Mouse (Mus musculus): Measurements from ENCODE around the gene Vipas39.
A peak's percentile ranks its signal among the peaks of the same experiment; 100 is the strongest.
"Not testable (repeated sequence)": the region's sequence is repeated elsewhere in the genome, so short reads cannot be mapped to it uniquely, and the experiment has no call there.

Gene Vipas39

DNA sequence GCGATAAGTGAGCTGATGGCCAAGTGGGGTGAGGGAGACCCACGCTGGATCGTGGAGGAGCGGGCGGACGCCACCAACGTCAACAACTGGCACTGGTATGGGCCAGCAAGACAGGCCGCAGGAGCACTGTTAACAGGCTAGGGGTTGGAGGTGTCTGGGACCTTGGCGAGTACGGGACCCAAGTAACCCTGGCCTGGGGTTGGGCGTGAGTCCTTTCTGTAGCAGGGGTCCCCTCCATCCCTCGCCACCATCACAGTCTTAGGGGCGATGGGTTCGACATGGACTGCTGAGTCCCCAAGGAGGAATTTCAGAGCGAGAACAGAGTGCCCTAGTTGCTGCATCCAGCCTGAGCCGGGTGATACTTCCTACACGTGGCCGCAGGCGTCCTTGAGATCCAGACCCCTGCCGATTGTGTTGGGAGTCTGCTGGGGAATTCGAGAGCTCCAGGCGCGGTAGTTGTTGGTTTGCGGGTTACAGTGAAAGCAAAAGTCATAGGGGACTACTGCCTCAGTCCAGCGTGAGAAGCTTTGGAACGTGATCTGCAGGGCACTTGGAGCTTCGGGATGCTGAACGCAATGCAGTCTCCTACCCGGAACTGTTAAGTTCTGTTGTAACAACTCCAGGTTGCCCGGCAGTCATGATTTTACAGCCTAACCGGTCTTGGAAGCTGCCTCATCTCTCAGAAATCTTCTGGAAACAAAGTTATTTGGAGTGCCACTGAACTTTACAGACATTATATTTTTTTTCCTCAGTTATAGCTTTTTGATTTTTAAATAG lies 959 bp upstream of the Vipas39 start:
- no peak for DNase-seq

DNA sequence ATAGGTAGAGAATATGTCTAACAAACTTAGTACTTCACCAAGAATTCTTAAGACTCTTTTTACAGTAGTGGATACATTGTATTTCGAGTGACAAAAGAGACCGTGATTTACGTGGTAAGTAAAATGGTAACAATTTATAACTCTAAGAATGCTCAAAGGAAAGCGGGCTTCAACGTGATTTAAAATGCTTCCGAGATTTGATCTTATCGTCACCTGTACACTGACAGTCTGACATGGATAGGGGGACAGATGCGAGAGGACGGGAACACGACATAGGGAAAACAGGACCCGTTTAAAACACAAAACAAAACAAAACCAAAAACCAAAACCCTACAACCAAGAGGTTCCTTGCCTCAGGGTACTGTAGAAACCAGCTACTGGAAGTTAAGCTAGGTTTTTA lies 612 bp downstream of the Vipas39 start:
- no peak for DNase-seq

GRCm38 (mm10) chr12:87260562-87260961 lies 5.5 kb downstream of the Vipas39 start:
- DNase-seq = no peak

DNA sequence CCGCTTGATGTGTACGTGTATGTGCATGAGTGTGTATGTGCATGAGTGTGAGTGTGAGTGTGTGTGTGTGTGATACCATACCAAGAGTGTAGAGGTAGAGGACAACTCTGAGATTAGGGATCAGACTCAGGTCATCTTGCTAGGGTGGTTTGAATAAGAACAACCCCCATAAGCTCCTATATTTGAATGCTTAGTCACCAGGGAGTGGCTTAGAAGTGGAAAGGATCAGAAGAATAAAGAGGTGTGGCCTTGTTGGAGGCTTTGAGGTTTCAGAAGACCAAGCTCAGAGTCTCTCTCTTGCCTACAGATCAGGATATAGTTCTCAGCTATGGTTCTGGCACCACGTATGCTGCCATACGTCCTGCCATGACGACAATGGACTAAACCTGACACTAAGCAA lies 9.4 kb downstream of the Vipas39 start:
- no peak for DNase-seq

DNA sequence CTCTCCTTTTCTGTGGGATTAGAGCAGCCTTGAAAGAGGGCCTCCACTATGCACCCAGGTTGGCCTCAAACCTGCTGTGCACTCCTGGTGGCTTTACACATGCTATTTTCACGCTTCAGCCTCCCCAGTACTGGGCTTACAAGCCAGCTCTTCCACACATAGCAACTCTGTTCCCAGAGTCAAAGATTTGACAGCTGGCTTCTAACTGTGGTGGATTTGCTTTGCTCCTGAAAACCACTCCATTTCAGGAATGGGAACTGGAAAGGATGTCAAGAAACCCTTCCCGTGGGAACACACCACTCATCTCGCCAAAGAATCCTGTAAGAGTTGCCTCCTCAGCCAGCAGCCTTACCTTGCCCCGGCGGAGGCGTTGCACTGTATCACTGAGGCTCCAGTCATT lies 12.2 kb downstream of the Vipas39 start:
- no peak for DNase-seq

- no peak for DNase-seq
Measured at GRCm38 (mm10) chr12:87250161-87250560, 15.9 kb downstream of the Vipas39 start.

- DNase-seq = no peak
Measured at GRCm38 (mm10) chr12:87238632-87239031, 27.4 kb downstream of the Vipas39 start, which contains the start of gene Noxred1. Gene Noxred1, minus strand, starts transcription at chr12:87238732.

DNA sequence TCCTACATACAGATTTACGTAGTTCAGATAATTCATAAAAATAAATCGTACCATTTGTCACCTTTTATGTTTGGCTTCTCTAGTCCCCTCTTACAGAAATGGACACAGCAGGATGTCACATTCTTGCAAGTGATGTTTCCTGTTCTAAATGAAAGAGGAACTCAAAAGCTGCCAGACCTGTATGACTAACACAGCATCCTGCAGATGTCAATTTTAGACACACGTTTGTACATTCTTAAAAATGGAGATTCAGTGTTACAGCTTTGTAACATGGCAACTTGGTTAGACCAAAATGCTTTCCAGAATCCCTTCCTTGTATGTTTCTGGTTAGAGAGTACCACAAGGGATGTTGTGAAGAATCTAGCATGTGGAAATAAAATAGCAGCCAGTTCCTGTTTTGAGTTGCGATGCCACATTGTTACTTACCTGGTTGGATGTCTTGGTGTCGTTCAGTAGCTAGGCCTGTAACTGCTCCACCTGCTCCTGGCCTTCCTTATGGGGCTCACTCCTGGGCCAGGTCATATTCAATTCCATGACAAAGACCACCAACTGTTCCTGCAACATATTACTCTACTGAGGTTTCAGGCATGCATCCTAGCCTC lies 29.1 kb downstream of the Vipas39 start:
- no peak for DNase-seq

DNA sequence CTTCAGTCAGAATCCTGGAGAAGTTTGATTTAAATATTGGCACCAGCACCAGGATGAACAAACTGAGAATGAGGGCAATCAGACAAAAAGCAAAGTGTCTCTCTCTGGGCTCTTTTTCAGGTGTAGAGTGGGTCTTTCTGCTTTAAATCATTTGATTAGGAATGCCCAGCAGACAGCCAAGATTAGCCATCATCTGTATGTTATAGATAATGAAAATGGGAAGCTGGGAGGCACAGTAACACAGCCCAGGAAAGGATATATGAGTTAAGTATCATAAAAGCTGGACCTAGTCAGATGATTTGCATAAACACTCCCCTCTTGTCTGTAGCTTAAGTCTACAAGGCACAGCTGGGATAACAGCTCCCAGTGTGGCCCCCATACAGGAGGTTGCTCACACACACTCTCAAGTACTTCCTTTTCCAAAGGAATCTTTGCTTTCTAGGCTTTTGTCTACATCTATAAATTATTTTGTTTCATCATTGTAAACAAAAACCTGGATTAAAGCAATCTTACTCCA lies 35.6 kb downstream of the Vipas39 start:
- no peak for DNase-seq

- DNase-seq = no peak
Measured at GRCm38 (mm10) chr12:87229633-87230032, 36.4 kb downstream of the Vipas39 start.

GRCm38 (mm10) chr12:87226801-87227200 lies 39.3 kb downstream of the Vipas39 start:
- no peak for DNase-seq

DNA sequence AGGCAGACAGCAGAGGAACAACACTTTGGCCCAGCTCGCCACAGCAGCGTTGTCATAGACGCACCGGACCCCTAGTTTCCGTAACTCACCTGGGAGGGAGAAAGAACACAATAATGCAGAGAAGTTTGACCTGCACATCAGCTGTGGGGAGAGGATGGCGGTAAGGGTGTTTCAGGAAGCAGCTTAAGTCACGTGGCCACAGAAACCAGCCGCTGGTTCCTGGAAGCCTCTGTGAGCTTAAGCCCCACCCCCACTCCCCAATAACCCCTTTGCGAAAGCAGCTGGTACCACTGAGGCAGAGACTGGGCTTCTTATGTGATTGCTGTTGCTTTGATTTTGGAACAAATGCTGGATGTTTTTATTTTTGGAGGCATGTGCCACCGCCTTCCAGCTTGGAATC lies 41.1 kb downstream of the Vipas39 start:
- no peak for DNase-seq

- DNase-seq = peak; percentile 58 to 73
Measured at GRCm38 (mm10) chr12:87219362-87219761, 46.7 kb downstream of the Vipas39 start.

GRCm38 (mm10) chr12:87217596-87217995 lies 48.5 kb downstream of the Vipas39 start:
- no peak for DNase-seq

GRCm38 (mm10) chr12:87216053-87216452 lies 50.0 kb downstream of the Vipas39 start:
- no peak for DNase-seq

DNA sequence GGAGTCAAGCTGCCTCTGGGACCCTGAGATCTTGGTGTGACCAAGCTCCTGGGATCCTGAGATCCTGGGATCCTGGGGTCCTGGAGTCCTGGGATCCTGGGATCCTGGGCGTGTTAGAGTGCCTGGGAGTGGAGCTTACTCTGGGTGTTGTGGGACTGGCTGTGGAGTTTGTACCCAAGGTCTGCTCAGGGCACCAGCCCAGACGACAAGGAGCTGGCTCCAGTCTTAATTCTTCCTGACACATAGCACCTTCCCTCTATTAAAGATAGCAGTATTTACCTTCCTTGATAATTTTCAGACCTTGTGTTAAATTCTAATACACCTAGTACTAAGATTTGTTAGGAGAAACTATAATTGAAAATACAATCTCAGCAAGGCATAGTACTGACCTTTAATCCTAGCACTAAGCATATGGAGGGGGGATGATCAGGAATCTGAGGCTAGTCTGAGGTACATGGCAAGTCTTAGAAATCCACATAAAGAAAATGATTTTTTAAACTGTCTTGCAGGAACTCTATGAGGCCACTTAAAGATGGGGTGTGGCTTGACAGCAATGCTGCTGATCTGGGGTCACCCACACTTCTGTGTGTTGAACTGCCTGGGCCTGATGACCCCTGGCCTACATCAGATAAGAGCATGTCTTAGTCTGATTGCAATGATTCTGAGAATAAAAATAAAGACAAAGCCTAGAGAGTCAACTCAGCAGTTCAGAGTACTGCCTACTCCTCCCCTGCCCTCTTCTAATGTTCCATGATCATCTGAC lies 53.0 kb downstream of the Vipas39 start:
- no peak for DNase-seq

DNA sequence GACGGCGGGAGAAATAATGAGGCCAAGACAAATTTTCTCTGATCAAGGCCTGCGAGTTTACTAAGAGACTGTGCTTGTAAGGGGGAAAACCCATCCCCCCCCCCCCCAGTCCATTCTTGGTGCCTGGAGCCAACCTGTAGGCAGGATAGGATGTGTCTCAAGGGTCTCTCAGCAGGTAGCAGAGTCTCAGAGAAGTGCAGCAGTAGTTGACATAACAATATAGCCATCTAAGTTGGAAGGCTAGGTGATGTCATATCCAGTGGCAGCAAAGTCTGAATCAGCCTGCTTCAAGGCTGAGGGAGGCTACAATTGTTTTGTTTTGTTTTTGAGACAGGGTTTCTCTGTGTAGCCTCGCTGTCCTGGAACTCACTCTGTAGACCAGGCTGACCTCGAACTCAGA lies 60.3 kb downstream of the Vipas39 start:
- DNase-seq = not testable (repeated sequence)

GRCm38 (mm10) chr12:87201694-87202093 lies 64.4 kb downstream of the Vipas39 start:
- no peak for DNase-seq

DNA sequence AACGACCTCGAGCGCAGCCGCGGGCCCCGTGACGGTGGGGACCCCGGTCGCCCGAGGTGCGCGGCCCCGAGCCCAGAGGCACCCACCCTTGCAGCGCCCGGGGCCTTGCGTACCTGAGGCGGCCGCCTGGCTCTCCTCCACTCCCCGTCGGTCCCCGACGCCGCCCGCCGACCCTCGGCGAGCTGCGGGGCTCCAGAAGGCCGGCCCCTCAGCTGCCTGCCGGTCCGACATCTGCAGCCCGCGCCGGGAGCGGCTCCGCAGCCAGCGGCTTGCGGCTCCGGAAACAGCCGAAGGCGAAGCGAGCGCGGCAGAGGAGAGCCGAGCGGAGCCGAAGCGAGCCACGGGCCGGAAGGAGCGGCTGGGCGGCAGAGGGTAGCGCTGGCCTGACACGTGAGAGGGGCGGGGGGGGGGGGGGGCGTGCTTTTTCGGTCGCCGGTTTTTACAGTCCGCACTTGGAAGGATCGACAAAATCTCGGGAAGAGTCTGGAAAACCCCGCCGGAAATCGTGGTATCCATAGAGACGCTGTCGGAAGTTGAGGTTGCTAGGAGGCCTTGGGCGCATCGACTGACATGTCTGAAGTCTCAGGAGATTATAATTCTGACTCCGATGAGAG lies 66.0 kb downstream of the Vipas39 start, which contains the start of gene Tmed8:
Gene Tmed8 (minus strand): TSS at position 482 of the 614 bp plus-strand sequence.
- DNase-seq = peak; percentile 82 to 87

- peak; percentile 61 for DNase-seq
Measured at GRCm38 (mm10) chr12:87199206-87199972, 66.7 kb downstream of the Vipas39 start, which contains the start of gene Samd15. Gene Samd15, plus strand, starts transcription at chr12:87199723.

GRCm38 (mm10) chr12:87198792-87199191 lies 67.3 kb downstream of the Vipas39 start:
- no peak for DNase-seq

DNA sequence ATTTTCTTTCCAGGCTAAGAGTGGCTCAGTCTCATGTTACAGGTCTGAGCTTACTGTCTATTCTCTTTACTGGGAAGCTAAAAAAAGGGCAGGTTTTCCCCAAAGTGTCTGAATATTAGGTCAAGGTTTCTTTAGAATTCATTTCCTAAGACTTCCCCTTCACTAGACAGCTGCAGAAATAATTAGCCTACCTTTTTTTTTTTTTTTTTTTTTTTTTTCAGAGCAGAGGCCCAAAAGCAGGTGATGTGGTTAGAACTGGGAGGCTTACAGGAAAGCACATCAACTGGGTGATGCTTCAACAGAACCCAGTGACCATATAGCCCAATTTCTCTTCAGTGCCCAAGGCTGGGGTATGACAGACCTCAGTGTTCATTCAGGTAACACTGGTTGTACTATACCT lies 69.7 kb downstream of the Vipas39 start:
- DNase-seq = no peak

Data from cerebellum, postnatal 14 days (tissue).